Mouse (Mus musculus) stomach, embryonic 15.5 days (tissue): ENCODE data around the gene Smyd5. TPM values are rescaled to one million over a fixed set of nuclear protein-coding genes. Genes with fewer than 3 reads are reported as not detected.

Source experiments
- ATAC-seq: fragments of 200-750 bp; cut with Nextera tagmentation; 2 replicates; pipeline ENCODE4 v1.8.0; 2017; ENCODE audit warnings: low read depth, moderate number of reproducible peaks, moderate TSS enrichment; ENCODE audit not compliant: insufficient read depth, low FRiP score
- H3K27ac ChIP-seq: fragments of 300-500 bp; sonication (generic); 2 replicates; pipeline ENCODE4 v1.5.1; 2015; ENCODE audit warnings: mild to moderate bottlenecking, inconsistent platforms
- H3K27me3 ChIP-seq: fragments of 300-500 bp; sonication (generic); replicated peaks from 2 replicates; pipeline ENCODE4 v1.6.1; 2015; ENCODE audit warnings: inconsistent platforms
- H3K36me3 ChIP-seq: fragments of 300-500 bp; sonication (generic); 2 replicates; pipeline ENCODE4 v1.6.1; 2015; ENCODE audit warnings: inconsistent platforms
- H3K4me1 ChIP-seq: fragments of 300-500 bp; sonication (generic); 2 replicates; pipeline ENCODE4 v1.6.1; 2015; ENCODE audit warnings: inconsistent platforms
- H3K4me2 ChIP-seq: fragments of 300-500 bp; sonication (generic); 2 replicates; pipeline ENCODE4 v1.6.1; 2015; ENCODE audit warnings: mild to moderate bottlenecking, inconsistent platforms
- H3K4me3 ChIP-seq: fragments of 300-500 bp; sonication (generic); replicated peaks from 2 replicates; pipeline ENCODE4 v1.5.1; 2015; ENCODE audit warnings: inconsistent platforms
- H3K9ac ChIP-seq: fragments of 300-500 bp; sonication (generic); 2 replicates; pipeline ENCODE4 v1.6.1; 2015; ENCODE audit warnings: inconsistent platforms
- H3K9me3 ChIP-seq: fragments of 300-500 bp; sonication (generic); 2 replicates; pipeline ENCODE4 v1.6.1; 2016; ENCODE audit warnings: inconsistent platforms
- WGBS: fragments of 180-500 bp; shearing (Covaris S2); methylation state at CpG from one replicate; pipeline ENCODE4 v1.1.7; 2015; 5-methylcytosine and 5-hydroxymethylcytosine counted together
- polyA plus RNA-seq: library from polyadenylated mRNA; unstranded; fragments of >200 nt; fragmentation: Nextera tagmentation; extraction: Ambion mirVana; gene quantifications from 2 replicates; pipeline ENCODE4 v1.2.1, GENCODE M21; 2015

Gene Smyd5
- polyA plus RNA-seq, 1 experiment from 2014 or later: 41.4 TPM

GRCm38 (mm10) chr6:85450697-85451663 is 19.2 kb downstream of the Smyd5 start, which contains the start of gene Cct7:
Gene Cct7, plus strand, starts transcription at chr6:85451514.
- Histone ChIP-seq H3K4me3 (peak within 1 kb of the TSS; percentile 77), H3K4me2 (peak within 1 kb of the TSS; percentile 95), H3K9me3 (no peaks in the 10 kb centered on the region), H3K9ac (peak within 1 kb of the TSS; percentile 82), H3K36me3 (peaks cover 4% of the 10 kb centered on the region; the same call in 1 of the 2 replicates), H3K27ac (peak within 1 kb of the TSS; percentile 96), H3K4me1 (0 out of 2 replicates have a peak, but pooled peaks cover 10% of the 10 kb centered on the region), H3K27me3 (no peaks in the 10 kb centered on the region)
- peak; percentile 94 for ATAC-seq
- WGBS: 2% methylated on average over 94 of the region's 96 CpGs

- WGBS: under 1% methylated on average over 54 of the region's 54 CpGs
- Histone ChIP-seq H3K4me2 (peak within 1 kb of the TSS; percentile 95), H3K9me3 (no peaks in the 10 kb centered on the region), H3K4me1 (0 out of 2 replicates have a peak, but pooled peaks cover 18% of the 10 kb centered on the region), H3K27ac (peak within 1 kb of the TSS; percentile 96), H3K9ac (peak within 1 kb of the TSS; percentile 82), H3K4me3 (peak within 1 kb of the TSS; percentile 77), H3K27me3 (no peaks in the 10 kb centered on the region), H3K36me3 (no peaks in the 10 kb centered on the region)
- peak; percentile 87 for ATAC-seq
These were observed 20.0 kb downstream of the Smyd5 start, which contains the start of gene Pradc1 for GRCm38 (mm10) chr6:85451664-85452410. Gene Pradc1, minus strand, starts transcription at chr6:85451970.

- no peaks in the 10 kb centered on the region for H3K9me3 ChIP-seq
- peak overlapping the region; percentile 95 for H3K4me2 ChIP-seq
- peak overlapping the region; percentile 82 for H3K9ac ChIP-seq
- H3K4me3 ChIP-seq: peak overlapping the region; percentile 77
- 0 out of 2 replicates have a peak, but pooled peaks cover 18% of the 10 kb centered on the region for H3K4me1 ChIP-seq
- no peaks in the 10 kb centered on the region for H3K36me3 ChIP-seq
- no peak for ATAC-seq
- WGBS: under 1% methylated on average over 15 of the region's 15 CpGs
- H3K27me3 ChIP-seq: no peaks in the 10 kb centered on the region
- H3K27ac ChIP-seq: peak overlapping the region; percentile 96
These were observed 20.5 kb downstream of the Smyd5 start for GRCm38 (mm10) chr6:85452411-85452665.

- H3K4me3 ChIP-seq: peak overlapping the region; percentile 77
- H3K9ac ChIP-seq: peak overlapping the region; percentile 82
- 5% methylated on average over 7 of the region's 7 CpGs for WGBS
- no peaks in the 10 kb centered on the region for H3K36me3 ChIP-seq
- 0 out of 2 replicates have a peak overlapping the region, but pooled peaks have one; percentile 96 for H3K27ac ChIP-seq
- no peak for ATAC-seq
- H3K27me3 ChIP-seq: no peaks in the 10 kb centered on the region
- no peaks in the 10 kb centered on the region for H3K9me3 ChIP-seq
- 0 out of 2 replicates have a peak, but pooled peaks cover 18% of the 10 kb centered on the region for H3K4me1 ChIP-seq
- H3K4me2 ChIP-seq: peak overlapping the region; percentile 95
These were observed 21.0 kb downstream of the Smyd5 start for GRCm38 (mm10) chr6:85452816-85453215.

- no peak overlapping the region for H3K9ac ChIP-seq
- peaks cover 40% of the 10 kb centered on the region for H3K36me3 ChIP-seq
- H3K4me3 ChIP-seq: no peak overlapping the region
- H3K9me3 ChIP-seq: no peaks in the 10 kb centered on the region
- 0 out of 2 replicates have a peak, but pooled peaks cover 8% of the 10 kb centered on the region for H3K4me1 ChIP-seq
- no peak for ATAC-seq
- no peak overlapping the region for H3K4me2 ChIP-seq
- WGBS: 87% methylated on average over 2 of the region's 2 CpGs
- H3K27ac ChIP-seq: no peak overlapping the region
- no peaks in the 10 kb centered on the region for H3K27me3 ChIP-seq
These were observed 27.8 kb downstream of the Smyd5 start for GRCm38 (mm10) chr6:85459621-85460020.

- no peak overlapping the region for H3K27ac ChIP-seq
- no peak overlapping the region for H3K4me2 ChIP-seq
- no peak overlapping the region for H3K9ac ChIP-seq
- ATAC-seq: no peak
- H3K4me3 ChIP-seq: no peak overlapping the region
- H3K9me3 ChIP-seq: no peaks in the 10 kb centered on the region
- H3K36me3 ChIP-seq: peaks cover 81% of the 10 kb centered on the region
- no peaks in the 10 kb centered on the region for H3K4me1 ChIP-seq
- H3K27me3 ChIP-seq: no peaks in the 10 kb centered on the region
These were observed 33.6 kb downstream of the Smyd5 start for GRCm38 (mm10) chr6:85465381-85465780.

GRCm38 (mm10) chr6:85469660-85470430 is 38.1 kb downstream of the Smyd5 start:
- no peaks in the 10 kb centered on the region for H3K27me3 ChIP-seq
- H3K36me3 ChIP-seq: peaks cover 41% of the 10 kb centered on the region
- 64% methylated on average over 5 of the region's 5 CpGs for WGBS
- no peak overlapping the region for H3K9ac ChIP-seq
- H3K4me3 ChIP-seq: no peak overlapping the region
- no peak for ATAC-seq
- no peak overlapping the region for H3K27ac ChIP-seq
- H3K4me2 ChIP-seq: no peak overlapping the region
- no peaks in the 10 kb centered on the region for H3K9me3 ChIP-seq
- H3K4me1 ChIP-seq: no peaks in the 10 kb centered on the region

GRCm38 (mm10) chr6:85471962-85472361 is 40.2 kb downstream of the Smyd5 start:
- no peak overlapping the region for H3K27ac ChIP-seq
- H3K9me3 ChIP-seq: no peaks in the 10 kb centered on the region
- H3K4me2 ChIP-seq: no peak overlapping the region
- ATAC-seq: no peak
- H3K4me3 ChIP-seq: no peak overlapping the region
- 63% methylated on average over 8 of the region's 8 CpGs for WGBS
- no peak overlapping the region for H3K9ac ChIP-seq
- H3K36me3 ChIP-seq: peaks cover 22% of the 10 kb centered on the region
- H3K4me1 ChIP-seq: no peaks in the 10 kb centered on the region
- no peaks in the 10 kb centered on the region for H3K27me3 ChIP-seq

- Histone ChIP-seq H3K4me2 (no peak overlapping the region), H3K27me3 (no peaks in the 10 kb centered on the region), H3K9ac (no peak overlapping the region), H3K9me3 (no peaks in the 10 kb centered on the region), H3K4me3 (no peak overlapping the region), H3K27ac (no peak overlapping the region), H3K4me1 (no peaks in the 10 kb centered on the region), H3K36me3 (peaks cover 17% of the 10 kb centered on the region)
- WGBS: 45% methylated on average over 5 of the region's 5 CpGs
- ATAC-seq: no peak
These were observed 40.8 kb downstream of the Smyd5 start for GRCm38 (mm10) chr6:85472542-85472941.

- ATAC-seq: no peak
- Histone ChIP-seq H3K27me3 (0 out of 2 replicates have a peak, but pooled peaks cover 7% of the 10 kb centered on the region), H3K36me3 (no peaks in the 10 kb centered on the region), H3K9me3 (no peaks in the 10 kb centered on the region), H3K4me1 (no peaks in the 10 kb centered on the region), H3K9ac (no peak overlapping the region), H3K4me3 (no peak overlapping the region), H3K27ac (no peak overlapping the region), H3K4me2 (no peak overlapping the region)
- WGBS: 77% methylated on average over 3 of the region's 3 CpGs
These were observed 43.8 kb downstream of the Smyd5 start for GRCm38 (mm10) chr6:85475581-85475980.

- ATAC-seq: no peak
These were observed 45.7 kb downstream of the Smyd5 start for GRCm38 (mm10) chr6:85477366-85477917.

More at GRCm38 (mm10) chr6:85477366-85477917, 45.7 kb downstream of the Smyd5 start:
- Histone ChIP-seq H3K9me3 (no peaks in the 10 kb centered on the region), H3K27ac (no peak overlapping the region), H3K27me3 (peaks cover 15% of the 10 kb centered on the region; the same call in 1 of the 2 replicates), H3K36me3 (no peaks in the 10 kb centered on the region), H3K9ac (no peak overlapping the region), H3K4me2 (no peak overlapping the region), H3K4me3 (no peak overlapping the region), H3K4me1 (no peaks in the 10 kb centered on the region)
- 35% methylated on average over 10 of the region's 10 CpGs for WGBS
